8 mouse cellular contexts compared by ENCODE assay signal in the genomic region with DNA sequence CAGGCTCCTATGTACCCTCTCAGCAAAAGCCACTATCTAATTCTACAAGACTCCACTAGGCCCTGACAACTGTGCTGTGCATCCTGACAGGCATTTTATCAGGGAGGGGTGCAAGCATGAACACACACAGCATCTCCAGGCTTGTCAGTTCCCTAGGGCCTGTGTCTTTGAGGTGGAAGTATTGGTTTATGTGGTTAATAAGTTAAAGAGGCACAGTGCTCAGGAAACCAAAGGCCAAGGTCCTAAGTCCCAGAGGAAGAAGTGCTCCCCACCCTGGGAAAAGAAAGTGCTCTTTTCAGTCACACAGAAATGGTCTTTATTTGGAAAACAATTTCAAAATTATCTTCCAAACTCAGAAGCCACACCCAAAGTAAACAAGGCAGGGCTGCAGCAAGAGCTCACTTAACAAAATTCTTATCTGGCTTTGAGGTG. TPM values are rescaled to one million over a fixed set of nuclear protein-coding genes. Genes with fewer than 3 reads are reported as not detected.
A peak's percentile ranks its signal among the peaks of the same experiment; 100 is the strongest.
DNase-seq lines count a peak whose midpoint lies in the region; ATAC-seq and TF ChIP-seq lines count a peak whose summit lies in the region.

No protein-coding gene starts in this region.

- H3K4me2 ChIP-seq in forebrain, embryonic 14.5 days (ENCODE audit: low read length): peak overlapping the region; percentile 94
- H3K4me2 ChIP-seq in limb, embryonic 12.5 days: peak overlapping the region; percentile 89

- H3K27me3 ChIP-seq in forebrain, embryonic 14.5 days (replicated peaks; ENCODE audit: control insufficient read depth, insufficient read depth, low read length): no peaks in the 10 kb centered on the region
- H3K27me3 ChIP-seq in limb, embryonic 12.5 days: peaks cover 27% of the 10 kb centered on the region

- ATAC-seq in forebrain, embryonic 14.5 days: no peak
- ATAC-seq in limb, embryonic 12.5 days (ENCODE audit: insufficient number of reproducible peaks, insufficient read depth, low FRiP score, low TSS enrichment, low read depth): no peak

- DNase-seq in layer of hippocampus, adult 2 months (ENCODE audit: low spot score in 2 of 2): no peak
- DNase-seq in layer of hippocampus, adult 18-20 months (ENCODE audit: low spot score in 2 of 2): no peak
- no peak for DNase-seq in forebrain, embryonic 14.5 days (ENCODE audit: low spot score)
- DNase-seq in spleen, postnatal 10 days (ENCODE audit: low spot score in 2 of 2): peak; percentile 42 to 57
- no peak for DNase-seq in layer of hippocampus, adult 8-10 months (ENCODE audit: low spot score in 2 of 2)
- no peak for DNase-seq in thymus, postnatal 4 days
- no peak for DNase-seq in embryo, embryonic 10.5 days (ENCODE audit: low spot score)

- 0 out of 2 replicates have a peak, but pooled peaks cover 2% of the 10 kb centered on the region for H3K36me3 ChIP-seq in forebrain, embryonic 14.5 days (ENCODE audit: control insufficient read depth, insufficient read depth, low read length)
- H3K36me3 ChIP-seq in limb, embryonic 12.5 days: peaks cover 9% of the 10 kb centered on the region

- peak overlapping the region; percentile 71 for H3K4me3 ChIP-seq in layer of hippocampus, adult 2 months
- H3K4me3 ChIP-seq in forebrain, embryonic 14.5 days (ENCODE audit: low read depth, low read length): no peak overlapping the region
- H3K4me3 ChIP-seq in limb, embryonic 12.5 days (replicated peaks): peak overlapping the region; percentile 69; the same call in 1 of the 2 replicates

- peak overlapping the region; percentile 99; the same call in 1 of the 2 replicates for H3K27ac ChIP-seq in layer of hippocampus, adult 2 months
- no peak overlapping the region for H3K27ac ChIP-seq in forebrain, embryonic 14.5 days (ENCODE audit: low read depth, low read length)
- no peak overlapping the region for H3K27ac ChIP-seq in limb, embryonic 12.5 days

- no peaks in the 10 kb centered on the region for H3K9me3 ChIP-seq in forebrain, embryonic 14.5 days (replicated peaks; ENCODE audit: control insufficient read depth, low read length)
- no peaks in the 10 kb centered on the region for H3K9me3 ChIP-seq in limb, embryonic 12.5 days

- peaks cover 18% of the 10 kb centered on the region for H3K4me1 ChIP-seq in forebrain, embryonic 14.5 days (ENCODE audit: control insufficient read depth, insufficient read depth, low read length)
- peaks cover 22% of the 10 kb centered on the region for H3K4me1 ChIP-seq in limb, embryonic 12.5 days (replicated peaks)

- H3K9ac ChIP-seq in forebrain, embryonic 14.5 days (ENCODE audit: low read length): no peak overlapping the region
- H3K9ac ChIP-seq in limb, embryonic 12.5 days (replicated peaks): 0 out of 2 replicates have a peak overlapping the region, but pooled peaks have one; percentile 27

- no peak for TF ChIP-seq CTCF in layer of hippocampus, adult 2 months (conservative IDR thresholded peaks at IDR 0.05)

RNA-seq across cellular contexts. Expression of a gene that starts 1.5 kb away (rescaled TPM):
- total RNA-seq in layer of hippocampus, adult 2 months (2021): 10 to 100 TPM; 21.1 to 22.4 TPM
- total RNA-seq in layer of hippocampus, adult 18-20 months (2021): 10 to 100 TPM; 21.4 to 21.7 TPM
- polyA plus RNA-seq in forebrain, embryonic 14.5 days (2014; fragmentation: Nextera tagmentation; extraction: Ambion mirVana): 18.4 and 19.2 TPM in 2 replicates
- polyA plus RNA-seq in limb, embryonic 12.5 days (2016; fragmentation: Nextera tagmentation; extraction: Ambion mirVana): 18.6 and 22.5 TPM in 2 replicates
- total RNA-seq in layer of hippocampus, adult 8-10 months (2022): 10 to 100 TPM; 18.5 to 21.1 (median 20.6) TPM

RNA-seq across cellular contexts. Expression of a gene that starts 8.7 kb away (rescaled TPM):
- 100 to 1,000 TPM; 135 to 137 TPM for total RNA-seq in layer of hippocampus, adult 2 months (2021)
- 100 to 1,000 TPM; 129 TPM for total RNA-seq in layer of hippocampus, adult 18-20 months (2021)
- 49.7 and 52.8 TPM in 2 replicates for polyA plus RNA-seq in forebrain, embryonic 14.5 days (2014; fragmentation: Nextera tagmentation; extraction: Ambion mirVana)
- 26.3 and 27.6 TPM in 2 replicates for polyA plus RNA-seq in limb, embryonic 12.5 days (2016; fragmentation: Nextera tagmentation; extraction: Ambion mirVana)
- 100 to 1,000 TPM; 121 to 133 (median 126) TPM for total RNA-seq in layer of hippocampus, adult 8-10 months (2022)

RNA-seq across cellular contexts. Expression of a gene that starts 17.2 kb away (rescaled TPM):
- under 1 TPM in 1 of 2 experiments, not detected in 1; 0.34 TPM for total RNA-seq in layer of hippocampus, adult 2 months (2021)
- not detected for total RNA-seq in layer of hippocampus, adult 18-20 months (2021)
- polyA plus RNA-seq in forebrain, embryonic 14.5 days (2014; fragmentation: Nextera tagmentation; extraction: Ambion mirVana): 0.17 and 0.25 TPM in 2 replicates
- 0.37 and 0.43 TPM in 2 replicates for polyA plus RNA-seq in limb, embryonic 12.5 days (2016; fragmentation: Nextera tagmentation; extraction: Ambion mirVana)
- not detected for total RNA-seq in layer of hippocampus, adult 8-10 months (2022)

RNA-seq across cellular contexts. Expression of a gene that starts 37.5 kb away (rescaled TPM):
- total RNA-seq in layer of hippocampus, adult 2 months (2021): 10 to 100 TPM; 34.3 to 35.8 TPM
- total RNA-seq in layer of hippocampus, adult 18-20 months (2021): 10 to 100 TPM; 32.3 to 33.5 TPM
- polyA plus RNA-seq in forebrain, embryonic 14.5 days (2014; fragmentation: Nextera tagmentation; extraction: Ambion mirVana): 89.6 and 96.1 TPM in 2 replicates
- 50.1 and 53.2 TPM in 2 replicates for polyA plus RNA-seq in limb, embryonic 12.5 days (2016; fragmentation: Nextera tagmentation; extraction: Ambion mirVana)
- total RNA-seq in layer of hippocampus, adult 8-10 months (2022): 10 to 100 TPM; 32.1 to 36.8 (median 33.3) TPM

RNA-seq across cellular contexts. Expression of a gene that starts 37.8 kb away (rescaled TPM):
- total RNA-seq in layer of hippocampus, adult 2 months (2021): 10 to 100 TPM; 43.6 to 45.0 TPM
- total RNA-seq in layer of hippocampus, adult 18-20 months (2021): 10 to 100 TPM; 47.5 to 48.3 TPM
- 78.3 and 85.0 TPM in 2 replicates for polyA plus RNA-seq in forebrain, embryonic 14.5 days (2014; fragmentation: Nextera tagmentation; extraction: Ambion mirVana)
- polyA plus RNA-seq in limb, embryonic 12.5 days (2016; fragmentation: Nextera tagmentation; extraction: Ambion mirVana): 40.4 and 46.1 TPM in 2 replicates
- 10 to 100 TPM; 40.6 to 45.3 (median 41.8) TPM for total RNA-seq in layer of hippocampus, adult 8-10 months (2022)

Comparison
In these comparisons a context has a peak if more than half of its experiments do, and no peak if none do; other contexts are left out.
1. DNase-seq: peak in spleen, postnatal 10 days (2 of 2); none in layer of hippocampus, adult 2 months (0 of 2), layer of hippocampus, adult 18-20 months (0 of 2), forebrain, embryonic 14.5 days (single experiment), layer of hippocampus, adult 8-10 months (0 of 2), thymus, postnatal 4 days (single experiment) and embryo, embryonic 10.5 days (single experiment).